Mouse (Mus musculus): ENCODE measurements around the gene Creb5.

Creb5 gene

GRCm38 (mm10) chr6:53593603-53594002 lies 306.5 kb downstream of the Creb5 start:
- no peak for DNase-seq (ENCODE audit: low spot score)

DNA sequence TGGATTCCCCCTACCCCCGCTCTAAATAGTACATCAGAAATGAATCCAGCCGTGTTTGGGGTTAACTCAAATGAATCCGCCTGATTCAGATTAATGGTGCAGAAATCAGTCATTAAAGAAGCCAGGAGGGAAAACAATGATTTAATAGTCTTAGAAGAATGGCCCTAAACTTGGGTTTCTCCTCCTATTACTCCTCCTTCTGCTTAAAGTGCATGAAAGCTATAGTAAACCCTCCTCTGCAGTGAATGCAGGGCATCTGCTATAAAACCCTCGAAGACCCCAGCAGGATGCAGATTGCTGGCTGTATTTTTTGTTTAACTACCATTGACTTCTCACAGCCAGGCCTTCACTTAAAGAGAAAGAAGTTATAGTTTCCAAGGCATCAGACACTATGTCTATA lies 307.2 kb downstream of the Creb5 start:
- DNase-seq (ENCODE audit: low spot score) = no peak

DNA sequence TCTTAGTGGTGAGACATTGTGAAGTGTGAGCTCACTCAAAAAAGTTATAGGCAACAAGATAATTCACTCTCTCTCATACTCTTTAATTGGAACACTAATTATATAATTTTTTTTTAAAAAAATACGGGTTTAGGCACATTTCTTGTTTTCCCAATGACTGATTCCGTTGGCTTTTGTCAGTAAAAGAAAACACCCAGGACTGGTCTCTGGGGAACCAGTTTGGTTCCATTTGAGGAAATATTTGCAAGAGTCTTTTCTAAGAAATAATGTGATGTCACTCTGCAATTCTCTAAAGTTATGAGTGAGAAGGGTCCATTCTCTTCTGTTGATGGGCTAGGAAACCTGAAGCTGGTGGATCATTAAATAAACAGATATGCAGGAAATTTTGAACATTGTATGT lies 309.3 kb downstream of the Creb5 start:
- DNase-seq (ENCODE audit: low spot score) = no peak

GRCm38 (mm10) chr6:53603041-53603440 lies 316.0 kb downstream of the Creb5 start:
- DNase-seq (ENCODE audit: low spot score) = no peak

- DNase-seq (ENCODE audit: low spot score) = no peak
Observed at GRCm38 (mm10) chr6:53603695-53604094, 316.6 kb downstream of the Creb5 start.

DNA sequence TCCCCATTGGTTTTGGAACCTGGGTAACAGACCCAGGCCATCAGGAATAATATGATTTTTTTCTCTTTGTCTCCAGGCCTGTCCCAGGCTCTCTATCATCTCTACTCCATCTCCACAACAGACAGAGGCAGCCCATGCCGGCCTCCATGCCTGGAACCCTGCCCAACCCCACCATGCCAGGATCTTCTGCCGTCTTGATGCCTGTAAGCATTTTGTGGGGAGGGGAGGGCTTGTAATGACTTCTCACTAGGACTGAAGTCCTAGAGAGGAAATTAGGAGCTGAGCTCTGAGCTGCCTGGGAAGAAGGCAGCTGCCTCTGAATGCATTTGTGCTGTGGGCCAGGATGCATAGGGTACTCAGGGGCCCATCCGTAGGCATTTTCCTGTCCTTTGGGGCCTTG lies 317.3 kb downstream of the Creb5 start:
- no peak for DNase-seq (ENCODE audit: low spot score)

- DNase-seq (ENCODE audit: low spot score) = no peak
Observed at GRCm38 (mm10) chr6:53605184-53605583, 318.1 kb downstream of the Creb5 start.

DNA sequence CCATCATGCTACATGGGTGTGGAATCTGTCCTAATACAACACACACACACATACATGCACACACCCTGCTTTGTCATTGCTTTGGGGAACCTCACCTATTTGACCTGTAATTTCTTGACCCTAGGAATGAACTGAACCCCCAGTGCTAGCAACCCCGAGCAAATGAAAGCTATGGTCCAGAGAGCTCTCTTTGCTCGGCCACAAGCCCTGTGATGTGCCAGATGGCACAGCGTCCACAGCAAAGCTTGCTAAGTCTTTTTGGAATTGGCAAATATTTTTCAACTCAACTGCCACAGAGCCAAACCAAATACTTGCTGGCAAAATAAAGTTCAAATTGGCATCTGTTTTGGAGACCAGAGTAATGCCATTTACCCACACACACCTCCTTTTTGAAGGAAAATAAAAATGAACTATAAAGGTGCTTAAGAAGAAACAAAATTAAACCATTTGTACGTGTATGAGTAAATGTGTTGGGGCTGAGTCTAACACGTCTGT lies 324.4 kb downstream of the Creb5 start:
- DNase-seq (ENCODE audit: low spot score) = no peak

GRCm38 (mm10) chr6:53612681-53613080 lies 325.6 kb downstream of the Creb5 start:
- DNase-seq (ENCODE audit: low spot score) = no peak

DNA sequence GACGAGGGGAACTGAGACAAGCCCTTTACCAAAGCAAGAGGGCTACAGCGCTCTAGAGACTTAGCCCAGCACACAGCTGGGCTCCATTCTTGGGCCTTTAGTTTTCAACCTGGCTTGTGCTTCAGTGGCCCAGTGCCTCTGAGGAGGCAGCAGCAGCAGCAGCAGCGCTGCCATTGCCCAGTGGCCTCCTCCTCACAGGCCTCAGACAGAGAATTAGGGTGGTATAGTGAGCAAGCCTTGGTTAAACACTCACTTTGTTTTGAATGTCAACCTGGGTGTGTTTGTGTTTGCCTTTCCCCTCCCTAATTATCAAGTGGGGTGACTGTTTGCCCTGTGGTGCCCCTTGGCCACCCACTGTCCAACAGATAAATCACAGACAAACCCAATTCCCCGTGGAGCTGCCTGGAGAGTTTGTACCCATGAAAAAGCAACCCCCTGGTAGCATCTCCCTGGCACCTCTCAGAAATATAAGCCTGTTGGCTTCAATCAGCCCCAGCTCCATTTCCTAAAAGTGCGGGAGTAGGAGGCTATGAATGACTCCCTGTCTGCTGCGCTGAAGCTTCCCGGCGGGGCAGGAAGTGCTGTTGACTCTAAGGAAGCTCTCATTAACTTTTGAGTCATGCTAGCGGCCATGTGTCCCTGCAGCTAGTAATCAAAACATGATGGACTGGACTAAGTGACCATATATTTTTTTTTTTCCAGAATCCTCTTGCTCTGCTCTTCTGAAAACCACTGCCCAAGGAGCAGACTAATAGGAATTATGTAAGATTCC lies 328.6 kb downstream of the Creb5 start:
- DNase-seq (ENCODE audit: low spot score) = no peak

GRCm38 (mm10) chr6:53618164-53618563 lies 331.1 kb downstream of the Creb5 start:
- peak; percentile 45 for DNase-seq (ENCODE audit: low spot score)

DNA sequence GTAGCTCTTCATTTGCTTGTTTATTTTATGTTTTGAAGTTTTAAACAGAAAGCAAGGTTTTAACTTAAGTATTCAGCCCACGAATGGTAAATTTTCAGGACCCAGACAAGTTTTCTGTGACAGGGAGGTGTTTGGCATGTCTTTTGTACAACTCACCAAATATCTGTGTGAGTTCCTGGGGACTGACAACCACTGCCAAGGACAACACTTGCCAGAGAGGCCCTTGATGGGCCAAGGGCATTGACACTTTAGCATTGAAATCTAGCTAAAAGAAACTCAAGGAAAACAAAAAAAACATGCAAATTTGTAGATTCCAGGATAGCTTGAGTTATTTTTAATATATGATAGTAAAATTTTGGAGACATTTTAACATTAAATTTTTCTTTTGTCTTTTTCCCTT lies 332.6 kb downstream of the Creb5 start:
- DNase-seq (ENCODE audit: low spot score) = no peak

DNA sequence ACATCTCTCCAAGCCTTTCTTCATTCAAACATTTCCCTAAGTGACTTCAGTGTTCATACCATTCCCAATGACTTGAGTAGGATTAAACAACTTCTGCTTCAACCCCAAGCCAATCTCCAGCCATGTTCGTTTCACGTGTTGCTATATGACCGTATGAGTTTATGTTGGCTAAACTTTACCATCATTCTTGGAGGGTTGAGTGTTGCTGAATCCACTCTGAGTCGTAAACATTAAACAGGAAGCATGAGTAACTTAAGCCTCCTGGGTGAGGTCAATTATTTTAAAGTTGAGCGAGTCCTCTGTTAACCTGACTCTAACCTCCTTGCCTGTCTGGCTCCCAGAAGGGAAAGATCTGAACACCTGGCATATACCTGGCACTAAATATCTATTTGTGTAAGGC lies 334.2 kb downstream of the Creb5 start:
- no peak for DNase-seq (ENCODE audit: low spot score)

DNA sequence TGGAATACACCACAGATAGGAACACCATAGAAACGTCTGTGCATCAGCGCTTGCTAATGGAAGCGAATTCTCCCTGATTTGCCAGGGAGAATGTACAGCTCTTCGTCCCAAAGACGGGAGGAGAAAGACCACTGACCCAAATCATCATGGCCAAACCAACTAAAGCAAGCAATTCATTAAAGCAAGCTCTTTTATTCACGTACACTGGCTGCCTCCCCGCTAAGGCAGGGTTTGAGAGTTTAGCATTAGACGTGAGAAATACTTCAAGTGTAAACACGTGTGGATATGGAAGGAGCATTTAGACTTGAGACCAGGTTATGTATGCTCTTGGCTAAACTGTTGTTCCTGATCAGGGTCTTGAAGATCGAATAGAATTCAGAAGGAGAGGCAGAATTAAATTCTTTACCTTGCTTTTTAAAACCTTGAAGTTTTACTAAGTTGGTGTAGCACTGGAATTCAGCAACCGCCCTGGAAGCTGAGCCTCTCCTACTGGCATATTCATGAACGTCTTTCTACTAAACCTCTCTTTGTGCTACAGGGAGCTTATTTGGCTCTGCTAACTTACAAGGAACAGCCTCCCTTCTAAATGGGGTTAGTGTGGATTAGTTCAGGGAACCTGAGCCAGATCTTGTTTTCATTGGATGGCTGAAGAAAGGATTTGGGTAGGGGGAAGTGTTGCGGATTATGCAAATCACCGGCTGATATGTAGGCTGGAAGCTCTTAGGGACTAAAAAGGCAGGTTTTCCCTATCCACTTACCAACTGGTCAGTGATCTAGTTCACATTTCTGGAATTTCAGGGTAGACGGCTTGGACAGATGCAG lies 337.6 kb downstream of the Creb5 start:
- no peak for DNase-seq (ENCODE audit: low spot score)

DNA sequence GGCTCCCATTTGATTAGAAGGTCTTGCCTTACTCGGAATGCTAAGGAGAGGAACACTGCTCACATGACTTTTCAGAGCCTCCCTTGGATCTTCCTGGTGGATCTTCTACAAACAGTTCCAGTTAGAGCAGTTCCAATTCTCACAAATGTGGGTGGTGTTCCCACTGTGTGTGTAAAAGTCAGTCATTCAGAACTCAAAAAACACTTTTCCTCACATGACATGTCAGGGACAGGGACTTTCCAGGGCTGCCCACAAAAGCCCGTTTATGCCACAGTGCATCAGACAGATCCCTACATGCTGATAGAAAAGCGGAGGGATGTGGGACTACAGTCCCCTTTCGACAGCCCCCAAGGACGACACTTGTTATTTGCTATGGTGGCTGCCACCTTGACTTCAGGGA lies 339.0 kb downstream of the Creb5 start:
- no peak for DNase-seq (ENCODE audit: low spot score)

DNA sequence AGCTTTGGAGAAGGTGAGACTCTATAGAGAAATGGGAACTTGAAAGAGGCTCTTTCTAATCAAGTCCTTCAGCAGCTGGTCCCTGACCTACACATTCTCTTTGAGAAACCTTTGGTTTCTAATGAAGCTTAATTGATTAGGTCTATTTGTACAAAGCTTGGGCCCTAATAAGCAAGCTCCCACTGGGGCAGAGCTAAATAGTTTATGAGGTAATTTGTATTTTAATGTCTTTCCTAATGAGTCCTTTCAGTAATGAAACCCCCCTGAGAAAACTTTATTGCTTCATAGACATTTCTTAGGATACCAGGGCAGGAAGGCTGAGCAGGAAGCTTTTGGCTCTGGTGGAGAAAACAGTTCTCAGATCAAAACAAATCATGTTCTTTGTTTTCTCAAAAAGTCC lies 341.6 kb downstream of the Creb5 start:
- DNase-seq (ENCODE audit: low spot score) = no peak

DNA sequence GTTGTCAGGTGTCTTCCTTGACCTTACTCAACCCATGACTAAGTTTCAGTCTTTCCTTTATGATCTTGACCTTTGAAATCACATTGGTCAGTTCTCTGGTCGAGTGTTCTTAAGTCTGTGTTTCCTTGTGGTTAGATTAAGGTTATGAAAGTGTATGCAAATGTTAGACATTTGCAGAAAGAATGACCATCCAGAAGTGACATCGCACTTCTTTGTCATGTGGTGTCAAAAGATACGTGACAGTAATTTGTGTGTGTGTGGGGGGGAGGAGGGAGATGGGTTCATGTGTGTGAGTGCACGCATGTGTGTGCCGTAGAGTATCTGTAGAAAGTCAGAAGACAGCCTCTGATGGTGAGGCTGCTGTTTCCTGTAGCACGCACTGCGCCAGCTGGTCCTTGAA lies 348.4 kb downstream of the Creb5 start:
- DNase-seq (ENCODE audit: low spot score) = no peak

DNA sequence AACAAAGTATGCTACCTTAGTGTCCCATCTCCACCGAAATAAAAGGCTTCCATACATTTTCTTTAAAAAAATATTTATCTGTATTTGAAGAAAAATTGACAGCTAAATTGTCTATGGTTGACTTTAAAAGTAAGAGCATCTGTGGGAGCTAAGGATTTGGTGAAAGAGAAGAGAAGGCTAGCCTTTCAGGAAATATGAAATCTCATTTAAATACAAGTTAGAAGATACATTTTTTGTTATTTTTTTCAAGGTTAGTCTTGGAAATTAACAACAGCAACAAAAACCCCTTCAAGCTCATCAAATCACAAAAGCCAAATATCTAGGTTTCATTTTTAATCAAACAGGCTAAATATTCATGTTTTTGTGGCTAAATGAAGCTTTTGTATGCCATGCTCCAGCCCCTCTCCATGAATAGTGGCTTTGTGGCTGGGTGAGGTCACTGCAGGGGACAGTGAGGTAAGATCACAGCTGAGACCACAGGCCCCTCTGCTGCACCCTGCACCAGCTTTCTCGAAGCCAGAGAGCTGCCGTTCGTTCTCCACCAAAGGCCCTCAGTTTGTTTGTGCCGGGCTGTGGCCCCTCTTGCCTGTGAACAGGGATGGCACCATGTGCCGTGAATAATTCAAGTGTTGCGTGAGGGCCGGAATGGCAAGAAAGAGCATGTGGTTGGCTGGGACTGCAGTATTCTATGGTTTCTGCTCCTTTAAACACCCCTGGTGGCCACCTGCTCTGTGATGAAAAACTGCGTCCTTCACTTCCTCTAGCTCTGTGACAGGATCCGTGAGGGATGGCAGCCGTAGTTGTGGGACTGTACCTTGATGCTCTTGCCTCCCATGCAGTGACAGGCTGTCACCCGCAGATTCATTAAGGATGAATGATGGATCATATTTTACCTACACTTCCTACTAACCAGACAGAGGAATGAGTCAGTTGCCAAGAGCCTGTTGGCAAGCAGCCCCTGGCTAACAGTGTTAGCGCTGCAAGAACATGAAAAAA lies 350.6 kb downstream of the Creb5 start:
- no peak for DNase-seq (ENCODE audit: low spot score)

DNA sequence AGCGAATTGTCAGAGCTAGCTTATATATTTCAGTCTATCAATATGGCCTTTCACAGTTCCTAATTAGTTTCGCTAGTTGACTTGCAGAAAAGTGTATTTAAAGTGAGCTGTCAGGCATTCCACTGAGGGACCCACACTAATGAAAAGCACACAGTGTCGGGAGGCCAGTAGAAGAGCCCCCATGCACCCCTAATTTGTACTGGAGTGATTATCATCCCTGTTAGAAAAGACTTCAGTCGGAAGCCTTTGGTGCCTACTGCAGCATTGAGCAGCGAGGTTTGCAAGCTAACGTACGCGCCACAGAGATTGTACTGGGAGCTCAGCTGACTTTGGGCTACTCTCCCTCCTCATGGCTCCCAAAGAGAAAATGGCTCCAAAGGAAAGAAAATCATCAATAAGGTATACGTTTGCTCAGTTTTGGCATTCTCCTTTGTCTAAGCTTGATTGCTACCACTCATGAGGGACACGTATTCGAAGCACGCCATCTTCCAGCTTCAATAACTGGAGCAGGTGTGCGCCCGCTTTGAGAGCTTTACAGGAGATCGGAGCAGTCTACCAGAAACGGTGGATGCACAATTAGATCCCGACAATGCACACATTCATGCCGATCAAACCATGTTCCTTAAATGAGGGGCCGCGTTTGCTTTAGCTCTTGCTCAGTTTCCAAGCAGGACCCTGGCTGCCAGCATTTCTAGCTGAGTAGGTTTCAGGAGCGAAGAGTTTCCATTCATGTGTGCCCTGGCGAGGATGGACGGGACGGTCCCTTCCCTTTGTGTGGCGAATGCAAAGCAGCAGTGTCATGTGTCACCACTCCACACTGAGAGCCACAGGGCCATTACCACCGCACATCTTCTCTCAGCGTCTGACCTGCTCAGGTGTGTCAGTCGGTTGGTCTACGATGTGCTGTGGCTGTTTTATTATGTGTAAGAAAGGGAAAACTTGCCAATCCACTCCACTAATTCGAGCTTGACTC lies 354.8 kb downstream of the Creb5 start:
- no peak for DNase-seq (ENCODE audit: low spot score)

DNA sequence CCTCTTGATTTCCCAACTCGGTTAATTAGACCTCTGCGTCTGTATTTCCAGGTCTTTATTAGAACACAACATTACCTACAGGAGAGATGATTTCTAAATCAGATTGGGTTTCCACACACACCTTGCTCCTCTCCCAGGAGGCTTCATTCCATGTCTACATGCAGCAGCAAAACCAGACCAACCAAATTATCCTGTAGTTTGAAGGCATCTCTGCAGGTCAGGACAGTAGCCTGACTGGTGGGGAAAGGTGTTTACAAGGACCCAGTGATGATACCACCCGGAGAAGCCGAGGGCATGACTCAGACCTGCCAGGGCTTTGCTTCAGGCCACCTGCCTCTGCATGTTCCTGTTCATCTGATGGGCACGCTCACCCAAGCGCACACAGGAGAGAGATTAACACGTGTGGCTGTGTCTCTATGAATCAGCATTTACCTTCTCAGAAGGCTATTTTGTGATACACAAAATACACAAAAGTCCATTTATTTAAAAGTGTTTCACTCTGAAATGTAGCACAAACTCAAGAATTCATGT lies 355.8 kb downstream of the Creb5 start:
- DNase-seq (ENCODE audit: low spot score) = peak; percentile 54

DNA sequence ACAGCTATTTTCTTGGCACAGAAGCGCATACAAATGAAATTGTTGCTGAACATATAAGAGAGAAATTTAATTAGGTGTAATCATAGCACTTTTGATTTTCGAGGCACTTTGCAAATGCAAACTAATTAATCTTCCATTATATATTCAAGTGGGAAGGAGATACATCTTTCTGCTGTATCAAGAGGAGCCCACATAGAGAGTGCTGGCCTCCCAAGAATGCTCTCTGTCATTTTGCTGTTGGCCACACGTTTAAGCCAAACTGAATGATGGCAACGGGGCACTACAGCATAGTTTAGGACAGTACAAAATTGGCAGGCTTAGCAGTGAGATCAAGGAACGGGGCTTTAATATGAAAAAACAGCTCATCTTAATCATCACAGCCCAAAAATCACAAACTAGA lies 356.4 kb downstream of the Creb5 start:
- DNase-seq (ENCODE audit: low spot score) = no peak
